Mouse (Mus musculus): Measurements from ENCODE around the gene Txn2.
A peak's percentile ranks its signal among the peaks of the same experiment; 100 is the strongest.

Gene Txn2

GRCm38 (mm10) chr15:77906081-77906480 is 22.7 kb downstream of the Txn2 start:
- no peak for DNase-seq

DNA sequence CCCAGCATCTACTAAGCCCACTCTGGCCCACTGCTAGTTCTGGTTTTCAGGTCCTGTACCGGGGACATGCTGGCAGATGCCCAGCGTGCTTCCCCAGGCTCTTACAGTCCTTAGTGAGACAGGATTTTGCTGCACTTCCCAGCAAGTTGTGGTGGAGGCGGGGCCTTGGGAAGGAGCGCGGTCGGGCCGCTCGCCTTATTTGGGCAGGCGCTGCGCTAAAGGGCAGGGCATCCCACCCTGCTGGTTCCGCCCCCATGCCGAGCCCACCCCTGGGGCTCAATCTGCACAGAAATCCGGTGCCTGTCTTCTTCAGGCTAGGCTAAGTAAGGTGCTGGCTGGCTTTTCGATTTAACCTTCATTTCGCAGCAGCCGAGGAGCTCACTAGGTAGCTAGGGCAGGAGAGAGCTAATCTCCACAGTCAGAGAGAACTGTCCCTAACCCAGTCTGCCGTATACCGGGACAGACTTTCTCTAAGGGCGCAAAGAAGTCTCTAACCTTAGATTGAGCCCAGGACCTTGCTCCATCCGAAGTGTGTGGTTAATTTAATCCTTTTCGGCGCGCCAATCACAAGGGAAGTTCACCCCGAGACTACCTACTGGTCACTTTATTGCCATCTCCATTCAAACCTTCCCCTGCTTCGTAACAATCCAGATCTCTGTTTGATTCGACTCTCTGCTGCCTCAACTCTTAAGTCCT is 23.4 kb downstream of the Txn2 start:
- peak; percentile 82 for DNase-seq

DNA sequence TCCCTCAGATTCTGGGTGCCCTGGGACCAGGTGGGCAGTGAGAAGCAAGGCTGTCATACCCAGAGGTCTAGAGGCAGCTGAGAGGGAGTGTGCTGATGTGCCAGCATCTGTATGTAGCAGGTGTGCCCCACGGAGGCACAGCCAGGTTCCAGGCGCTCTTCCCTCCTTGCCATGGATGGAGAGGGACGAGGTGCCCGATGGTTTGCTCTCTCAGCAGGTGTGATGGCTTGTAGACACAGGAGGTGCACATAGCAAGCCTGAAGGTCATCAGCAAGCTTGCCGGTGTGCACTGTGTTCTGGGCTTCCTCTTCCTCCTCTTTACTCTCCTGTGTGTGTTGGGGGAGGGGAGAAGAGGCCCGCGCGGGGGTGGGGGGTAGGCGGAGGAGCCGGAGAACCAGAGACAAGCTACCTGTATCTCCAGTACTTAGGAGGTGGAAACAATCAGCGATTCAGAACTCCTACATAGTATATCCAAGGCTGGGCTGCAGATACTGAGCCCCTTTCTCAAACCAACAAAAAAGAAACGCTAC is 24.4 kb downstream of the Txn2 start:
- DNase-seq: peak; percentile 76

DNA sequence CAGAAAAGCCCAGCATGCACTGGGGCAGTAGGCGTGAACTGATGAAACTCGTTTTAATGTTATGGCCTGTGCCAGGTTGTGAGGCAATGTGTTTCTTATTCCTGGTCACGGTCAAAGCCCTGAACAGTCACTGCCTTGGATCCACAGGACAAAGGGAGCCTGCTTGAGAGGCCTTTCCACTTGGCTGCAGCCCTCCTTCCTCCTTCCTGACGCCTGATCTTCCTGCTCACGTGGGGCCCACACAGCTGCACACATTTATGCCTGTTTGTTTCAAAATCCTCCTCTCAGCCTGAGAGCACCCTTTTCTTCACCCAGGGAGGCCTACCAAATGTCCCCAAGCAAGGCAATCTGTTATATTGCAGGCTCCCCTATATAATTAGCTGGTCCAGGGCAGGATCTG is 25.6 kb downstream of the Txn2 start:
- DNase-seq: peak; percentile 27

DNA sequence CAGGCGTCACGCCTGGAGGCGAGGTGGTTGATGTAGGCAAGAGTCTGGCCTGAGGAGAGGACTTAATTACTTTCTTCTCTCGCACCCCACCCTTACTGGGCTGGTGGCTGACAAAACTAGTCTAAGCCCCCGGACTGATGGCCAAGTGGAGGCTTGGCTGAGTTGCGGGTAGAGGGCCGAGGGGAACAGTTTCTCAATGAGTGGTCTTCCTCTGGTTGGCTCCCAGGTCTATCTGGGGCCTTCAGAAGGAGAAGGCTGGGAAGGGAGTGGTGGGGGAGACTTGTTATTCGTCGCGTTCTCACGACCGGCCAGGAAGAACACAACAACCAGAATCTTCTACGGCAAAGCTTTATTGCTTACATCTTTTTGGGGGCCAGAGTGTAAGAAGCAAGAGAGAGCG is 33.9 kb downstream of the Txn2 start:
- no peak for DNase-seq

DNA sequence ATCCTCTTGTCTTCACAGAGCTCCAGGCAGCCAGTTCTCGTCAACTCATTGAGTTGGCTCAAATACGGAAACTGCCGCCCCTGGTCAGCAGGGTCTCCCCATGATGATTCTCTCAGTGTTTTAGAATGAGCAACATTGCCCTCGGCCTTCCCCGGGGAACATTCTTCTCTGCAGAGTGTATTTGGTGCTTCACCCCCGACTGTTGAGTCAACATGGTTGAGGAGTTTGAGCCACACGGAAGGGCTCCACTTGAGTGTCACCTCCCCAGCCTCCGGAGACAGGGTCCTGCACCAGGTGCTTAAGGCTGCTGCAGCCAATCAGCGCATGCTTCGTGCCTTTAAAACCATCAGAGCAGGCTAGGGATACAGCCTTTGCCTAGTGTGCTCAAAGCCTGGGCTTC is 35.5 kb downstream of the Txn2 start:
- no peak for DNase-seq

- no peak for DNase-seq
These were observed 36.4 kb downstream of the Txn2 start for GRCm38 (mm10) chr15:77892420-77892819.

DNA sequence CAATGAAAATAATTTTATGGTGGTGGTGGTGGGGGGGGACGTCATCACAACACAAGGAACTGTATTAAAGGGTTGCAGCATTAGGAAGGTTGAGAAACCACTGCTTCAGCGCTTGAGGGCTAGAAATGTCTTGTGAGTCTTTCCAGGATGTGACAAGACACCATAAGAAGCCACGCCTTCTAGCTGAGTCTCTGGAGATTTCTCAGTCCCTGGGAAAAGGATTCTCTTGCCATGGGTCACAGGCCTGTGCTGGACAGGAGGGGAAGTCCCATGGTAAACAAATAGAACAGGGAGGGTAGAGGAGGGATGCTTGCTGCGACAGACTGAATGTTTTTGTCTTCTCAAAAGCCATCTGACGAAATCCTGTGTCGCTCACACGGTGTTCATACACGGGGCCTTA is 37.0 kb downstream of the Txn2 start:
- DNase-seq: no peak

DNA sequence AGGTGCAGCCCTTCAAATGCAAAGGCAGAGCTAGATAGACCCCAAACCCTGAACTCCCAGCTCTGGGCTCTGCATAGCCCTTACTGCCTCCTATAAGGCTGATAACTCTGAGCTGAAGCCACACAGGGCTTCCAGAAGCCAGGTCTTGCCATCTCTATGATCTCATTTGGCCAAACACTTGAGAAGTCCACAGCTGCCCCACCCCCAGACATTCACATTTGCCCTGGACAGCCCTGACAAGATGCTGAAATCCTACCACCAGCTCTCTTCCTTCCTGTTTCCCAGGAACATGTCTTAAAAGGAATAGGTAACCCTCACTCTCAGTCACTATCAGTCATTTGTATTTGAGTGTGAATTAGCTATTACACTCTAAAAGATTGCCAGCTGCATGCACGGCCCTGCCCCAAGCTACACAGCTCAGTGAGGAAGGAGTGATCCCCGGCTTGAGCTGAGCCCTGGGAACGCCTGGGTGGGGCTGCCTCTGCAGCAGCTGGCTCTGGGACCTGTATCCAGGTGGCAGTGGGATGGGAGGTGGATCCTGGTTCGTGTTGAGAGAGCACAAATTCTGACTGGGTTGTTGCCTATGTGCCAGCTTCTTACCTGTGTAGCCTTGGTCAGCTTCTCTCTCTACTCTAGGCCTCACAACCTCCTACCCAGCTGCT is 38.9 kb downstream of the Txn2 start:
- no peak for DNase-seq

DNA sequence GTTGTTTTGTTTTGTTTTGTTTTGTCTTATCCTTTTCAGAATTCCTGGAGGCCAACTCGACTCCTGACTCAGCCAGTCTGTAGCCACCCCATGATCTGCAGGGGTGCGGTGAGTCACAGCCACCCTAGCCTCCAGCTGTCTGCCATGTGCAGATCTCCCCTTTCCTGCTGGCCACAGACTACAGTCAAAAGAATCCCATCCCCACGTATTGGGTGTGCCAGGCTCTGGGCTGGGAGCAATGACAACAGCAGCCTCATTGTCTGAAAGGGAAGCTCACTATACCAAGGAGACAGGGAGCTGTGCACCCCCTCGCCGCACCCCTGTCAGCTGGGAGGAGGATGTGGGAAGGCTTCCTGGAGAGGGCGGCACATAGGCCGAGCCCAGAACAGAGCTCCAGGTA is 40.5 kb downstream of the Txn2 start:
- no peak for DNase-seq

DNA sequence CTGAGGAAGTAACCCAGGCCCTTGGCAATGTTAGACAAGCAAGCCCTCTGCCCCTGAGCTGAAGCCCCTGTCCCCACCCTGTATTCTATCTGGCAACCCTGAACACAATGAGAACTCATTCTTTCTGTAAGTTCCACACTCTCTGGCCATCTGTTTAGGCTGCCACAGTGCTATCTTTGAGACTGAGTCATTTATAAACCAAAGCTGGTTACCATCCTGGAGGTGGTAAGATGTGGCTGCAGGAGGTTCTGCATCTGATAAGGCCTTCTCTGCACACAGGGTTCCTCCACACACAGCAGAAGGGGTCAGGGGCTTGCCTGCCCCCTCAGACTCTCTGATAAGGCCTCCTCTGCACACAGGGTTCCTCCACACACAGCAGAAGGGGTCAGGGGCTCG is 41.7 kb downstream of the Txn2 start:
- DNase-seq: no peak

DNA sequence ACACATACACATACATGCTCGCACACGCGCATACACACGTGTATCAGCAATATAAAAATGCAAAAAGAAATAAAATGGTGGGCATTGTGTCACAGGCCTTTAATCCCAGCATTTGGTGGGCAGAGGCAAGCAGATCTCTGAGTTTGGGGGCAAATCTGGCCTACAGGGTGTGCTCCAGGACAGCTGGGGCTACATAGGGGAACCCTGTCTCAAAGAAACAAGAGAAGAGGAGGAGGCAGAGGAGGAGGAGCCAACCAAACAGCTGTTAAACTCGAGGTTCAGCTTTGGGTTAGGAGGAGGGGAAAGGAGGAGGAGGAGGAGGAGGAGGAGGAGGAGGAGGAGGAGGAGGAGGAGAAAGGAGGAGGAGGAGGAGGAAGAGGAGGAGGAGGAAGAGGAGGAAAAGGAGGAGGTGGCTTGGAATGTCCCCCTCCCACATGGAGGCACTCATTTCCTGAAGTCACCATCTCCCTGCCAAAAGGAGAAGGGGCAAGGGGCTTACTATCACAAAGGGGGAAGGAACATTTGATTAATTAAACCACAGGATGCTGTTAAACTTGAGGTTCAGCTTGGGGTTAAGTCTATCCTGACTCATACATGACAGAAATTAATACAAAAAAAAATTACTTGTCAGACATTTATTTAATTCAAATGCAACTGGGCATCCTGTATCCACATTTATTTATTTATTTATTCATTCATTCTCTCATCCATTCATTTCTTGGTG is 42.3 kb downstream of the Txn2 start:
- DNase-seq: no peak

GRCm38 (mm10) chr15:77885945-77886344 is 42.9 kb downstream of the Txn2 start:
- DNase-seq: no peak

GRCm38 (mm10) chr15:77885159-77885558 is 43.6 kb downstream of the Txn2 start:
- DNase-seq: no peak

DNA sequence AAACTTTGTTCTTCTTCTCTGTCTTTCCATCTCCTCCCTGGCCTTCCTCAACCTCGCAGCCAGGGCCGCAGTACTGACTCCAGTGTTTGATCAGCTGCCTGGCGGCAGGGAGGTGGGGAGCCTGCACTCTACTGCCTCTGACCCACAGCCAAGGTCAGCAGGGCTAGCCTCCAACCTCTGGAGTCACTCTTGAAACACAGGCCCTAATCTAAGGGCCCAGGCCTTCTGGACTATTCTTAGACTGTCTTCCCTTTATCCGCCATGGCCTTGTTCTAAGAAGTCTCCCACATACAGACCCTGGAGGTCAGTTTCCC is 45.2 kb downstream of the Txn2 start:
- no peak for DNase-seq

DNA sequence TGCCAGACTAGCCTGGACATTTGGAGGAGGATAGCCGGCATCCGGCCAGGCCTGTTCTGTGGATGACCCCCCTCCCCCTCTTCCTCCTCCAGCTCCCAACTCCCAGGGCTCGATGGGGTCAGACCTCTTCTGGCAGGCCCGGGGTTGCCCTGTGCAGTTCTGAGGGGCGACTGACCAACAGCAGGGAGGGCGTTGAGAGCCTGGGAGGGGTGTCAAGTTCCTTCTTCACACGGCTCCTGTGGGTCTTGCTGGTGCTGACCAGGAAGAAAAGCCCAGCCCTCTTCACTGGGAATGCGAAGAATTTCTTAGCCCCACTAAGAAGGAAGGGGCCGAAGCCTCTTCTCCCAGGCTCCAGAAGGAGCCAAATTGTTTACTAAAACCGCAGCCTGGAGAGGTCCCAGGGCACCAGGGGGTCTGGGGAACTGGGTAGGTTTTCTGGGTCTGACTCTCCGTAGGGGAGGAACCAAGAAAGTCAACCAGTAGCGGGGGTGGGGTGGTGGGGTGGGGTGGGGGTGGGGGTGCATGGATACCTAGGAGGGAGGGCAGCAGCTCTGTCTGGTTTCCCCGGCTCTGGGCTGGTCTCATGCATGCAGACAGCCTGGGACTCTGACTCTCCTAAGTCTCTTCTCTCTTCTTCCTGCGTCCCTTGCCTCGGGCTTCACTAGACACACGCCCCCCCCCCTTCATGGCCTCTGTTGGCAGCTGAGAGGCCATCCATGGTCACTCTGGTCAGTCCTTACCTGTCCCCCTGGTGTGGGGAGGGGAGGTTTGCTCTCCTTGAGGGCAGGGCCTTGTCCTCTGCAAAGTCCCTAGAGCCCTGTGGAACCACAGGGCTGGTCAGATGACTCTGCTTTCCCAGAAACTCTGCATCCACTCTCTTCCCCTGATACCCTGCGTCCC is 45.8 kb downstream of the Txn2 start:
- no peak for DNase-seq

- DNase-seq: no peak
These were observed 46.5 kb downstream of the Txn2 start for GRCm38 (mm10) chr15:77882297-77882696.

DNA sequence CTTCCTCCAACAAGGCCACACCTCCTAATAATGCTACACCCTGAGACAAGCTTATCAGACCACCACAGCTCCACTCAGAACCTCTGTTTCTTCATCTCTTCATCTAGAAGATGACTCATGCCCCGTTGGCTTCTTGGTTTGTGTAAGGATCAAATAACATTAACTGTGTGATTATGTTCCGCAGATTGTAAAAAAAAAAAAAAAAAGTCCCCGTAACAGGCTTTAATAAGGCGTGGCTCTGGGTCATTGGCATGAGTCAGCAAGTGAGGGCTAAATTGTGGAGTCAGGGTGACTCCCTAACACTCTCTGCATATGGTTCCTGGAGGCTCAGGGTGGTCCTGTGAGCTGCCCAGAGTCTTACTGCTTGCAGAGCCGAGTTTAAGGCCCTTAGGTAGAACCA is 47.1 kb downstream of the Txn2 start:
- DNase-seq: no peak

- DNase-seq: no peak
These were observed 48.1 kb downstream of the Txn2 start for GRCm38 (mm10) chr15:77880738-77881137.

- no peak for DNase-seq
These were observed 49.0 kb downstream of the Txn2 start for GRCm38 (mm10) chr15:77879756-77880155.

DNA sequence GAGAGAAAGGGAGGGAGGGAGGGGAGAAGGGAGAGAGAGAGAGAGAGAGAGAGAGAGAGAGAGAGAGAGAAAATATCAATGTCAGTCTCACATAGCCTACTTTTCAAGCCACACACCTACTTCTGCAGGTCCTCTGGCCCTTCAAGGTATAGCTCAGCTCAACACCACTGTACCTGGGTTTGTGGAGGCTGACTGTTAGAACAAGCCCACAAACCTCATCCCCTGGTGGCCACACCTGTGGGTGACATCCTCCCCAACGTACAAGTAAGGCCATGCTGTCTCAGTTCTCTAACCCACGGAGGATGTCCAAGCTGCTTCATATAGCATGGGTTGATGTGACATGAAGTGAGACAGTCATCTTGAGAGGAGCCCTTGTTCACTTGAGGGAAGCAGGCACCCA is 51.6 kb downstream of the Txn2 start:
- DNase-seq: peak; percentile 59

GRCm38 (mm10) chr15:77876716-77877115 is 52.1 kb downstream of the Txn2 start:
- DNase-seq: no peak

GRCm38 (mm10) chr15:77875953-77876352 is 52.9 kb downstream of the Txn2 start:
- DNase-seq: no peak

Measured in thymus, postnatal 14 days (tissue).